Mouse (Mus musculus): Measurements from ENCODE around the gene Olfr1424. TPM values are rescaled to one million over a fixed set of nuclear protein-coding genes. Genes with fewer than 3 reads are reported as not detected.
A peak's percentile ranks its signal among the peaks of the same experiment; 100 is the strongest.
"Not testable (repeated sequence)": the region's sequence is repeated elsewhere in the genome, so short reads cannot be mapped to it uniquely, and the experiment has no call there.

The Olfr1424 gene
- not detected for polyA plus RNA-seq (2017; shearing (Covaris generic))

- ATAC-seq: not testable (repeated sequence)
These were observed at the start of gene Olfr1424 for GRCm38 (mm10) chr19:12062582-12062981. Gene Olfr1424, minus strand, starts transcription at chr19:12062682.

GRCm38 (mm10) chr19:12104541-12104940 lies 42.1 kb upstream of the Olfr1424 start:
- ATAC-seq: no peak

GRCm38 (mm10) chr19:12103234-12103633 lies 40.8 kb upstream of the Olfr1424 start, which contains the start of gene Olfr1427:
Gene Olfr1427, minus strand, starts transcription at chr19:12103334.
- no peak for ATAC-seq

- ATAC-seq: no peak
These were observed 29.4 kb upstream of the Olfr1424 start, which contains the start of gene Olfr1426 for GRCm38 (mm10) chr19:12091913-12092312. Gene Olfr1426, minus strand, starts transcription at chr19:12092013.

GRCm38 (mm10) chr19:12077631-12078030 lies 15.1 kb upstream of the Olfr1424 start, which contains the start of gene Olfr1425:
Gene Olfr1425, minus strand, starts transcription at chr19:12077731.
- not testable (repeated sequence) for ATAC-seq

GRCm38 (mm10) chr19:12069546-12069945 lies 7.1 kb upstream of the Olfr1424 start:
- ATAC-seq: not testable (repeated sequence)

- not testable (repeated sequence) for ATAC-seq
These were observed 5.3 kb upstream of the Olfr1424 start for GRCm38 (mm10) chr19:12067806-12068205.

GRCm38 (mm10) chr19:12043163-12043562 lies 19.3 kb downstream of the Olfr1424 start:
- no peak for ATAC-seq

- no peak for ATAC-seq
These were observed 21.3 kb downstream of the Olfr1424 start, which contains the start of gene Olfr1423 for GRCm38 (mm10) chr19:12041217-12041616. Gene Olfr1423, minus strand, starts transcription at chr19:12041317.

- ATAC-seq: no peak
These were observed 24.8 kb downstream of the Olfr1424 start for GRCm38 (mm10) chr19:12037727-12038126.

- ATAC-seq: peak; percentile 85
These were observed 35.9 kb downstream of the Olfr1424 start for GRCm38 (mm10) chr19:12026606-12027005.

- no peak for ATAC-seq
These were observed 37.1 kb downstream of the Olfr1424 start for GRCm38 (mm10) chr19:12025333-12025732.

GRCm38 (mm10) chr19:12024149-12024548 lies 38.3 kb downstream of the Olfr1424 start:
- ATAC-seq: no peak

GRCm38 (mm10) chr19:12016192-12016591 lies 46.3 kb downstream of the Olfr1424 start:
- ATAC-seq: no peak

- ATAC-seq: no peak
These were observed 46.8 kb downstream of the Olfr1424 start for GRCm38 (mm10) chr19:12015708-12016107.

GRCm38 (mm10) chr19:12013228-12013627 lies 49.3 kb downstream of the Olfr1424 start:
- no peak for ATAC-seq

GRCm38 (mm10) chr19:12012615-12013014 lies 49.9 kb downstream of the Olfr1424 start:
- no peak for ATAC-seq

- peak; percentile 57 for ATAC-seq
These were observed 50.6 kb downstream of the Olfr1424 start for GRCm38 (mm10) chr19:12011560-12012556.

- peak; percentile 28 for ATAC-seq
These were observed 51.4 kb downstream of the Olfr1424 start for GRCm38 (mm10) chr19:12010916-12011559.

GRCm38 (mm10) chr19:12010281-12010771 lies 52.2 kb downstream of the Olfr1424 start:
- ATAC-seq: no peak

GRCm38 (mm10) chr19:12009501-12010280 lies 52.8 kb downstream of the Olfr1424 start:
- peak; percentile 11 for ATAC-seq

All from inflammation-experienced regulatory T-cells, adult 6 months (primary cell).